Mouse (Mus musculus): ENCODE measurements at regions not wholly inside any gene's neighbourhood (a gene's known extent, or its start where the extent isn't known, plus 50 kb on each side); places are given as distances from the start of the nearest gene placed in this dataset.

DNA sequence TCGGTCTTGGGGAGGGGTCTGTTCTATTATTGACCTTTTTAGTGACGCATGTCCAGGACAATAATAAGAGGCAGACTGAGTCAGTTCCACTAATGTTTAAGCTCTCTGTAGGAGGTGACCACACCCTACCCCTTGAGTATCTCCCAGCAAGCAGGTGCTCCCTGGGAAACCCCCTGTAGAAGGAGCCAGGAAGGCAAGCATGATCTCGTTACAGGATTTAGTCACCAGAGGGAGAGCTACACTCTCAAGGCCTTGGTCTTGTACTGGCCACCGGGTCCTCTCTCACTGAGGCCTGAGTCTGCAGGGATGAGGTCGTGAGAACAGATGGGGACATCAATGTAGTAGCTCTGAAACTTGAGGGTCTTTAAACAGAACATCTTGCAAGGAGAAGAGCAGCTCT is 55.3 kb upstream of the Ccnd2 start:
- Histone ChIP-seq H3K4me3 (ENCODE audit: low read depth, low read length) (no peak overlapping the region), H3K4me1 (ENCODE audit: insufficient read depth, low read depth, low read length) (no peaks in the 10 kb centered on the region)
- DNase-seq (ENCODE audit: low spot score), result no peak

DNA sequence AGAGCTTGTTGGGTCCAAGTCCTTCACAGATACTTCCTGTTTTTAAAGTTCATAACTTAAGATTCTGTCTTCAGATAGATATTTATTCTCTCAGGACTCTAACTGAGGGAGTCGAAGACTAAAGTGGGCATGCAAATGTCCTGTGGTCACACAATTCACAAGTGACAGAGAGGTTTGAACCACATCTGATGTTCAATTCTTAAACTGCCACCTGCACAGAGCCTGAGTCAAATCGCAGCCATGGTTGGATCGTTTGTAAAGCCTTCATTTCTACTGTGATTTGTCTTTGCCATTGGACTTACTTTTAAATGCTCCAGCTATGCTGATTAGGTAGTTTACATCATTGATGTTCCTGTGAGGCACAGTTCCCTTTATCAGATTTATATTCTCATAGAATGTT is 61.4 kb upstream of the Ccnd2 start:
- Histone ChIP-seq H3K4me3 (ENCODE audit: low read depth, low read length) (no peak overlapping the region), H3K27me3 (ENCODE audit: insufficient read depth, low read length) (peaks cover 9% of the 10 kb centered on the region), H3K36me3 (replicated peaks) (no peaks in the 10 kb centered on the region), H3K4me1 (ENCODE audit: insufficient read depth, low read depth, low read length) (no peaks in the 10 kb centered on the region), H3K9me3 (replicated peaks) (no peaks in the 10 kb centered on the region)
- DNase-seq (ENCODE audit: low spot score) (no peak), ATAC-seq (ENCODE audit: extremely low read depth, insufficient number of reproducible peaks, low FRiP score, poor library complexity, severe bottlenecking) (no peak)
- TF ChIP-seq GATA2 (IDR thresholded peaks at IDR 0.05; ENCODE audit: borderline replicate concordance, low read depth, low read length), result no peak
- no peak for TF ChIP-seq GATA1 (IDR thresholded peaks at IDR 0.05; ENCODE audit: borderline replicate concordance, low read length)
- no peak for TF ChIP-seq POLR2AphosphoS5 (IDR thresholded peaks at IDR 0.05; ENCODE audit: insufficient replicate concordance, low read depth, low read length)
- no peak for TF ChIP-seq TAL1 (conservative IDR thresholded peaks at IDR 0.05; ENCODE audit: low read depth, low read length)
- no peak for TF ChIP-seq CTCF (IDR thresholded peaks at IDR 0.05; ENCODE audit: low read depth, low read length)

More for the DNA sequence above, 55.3 kb upstream of the Ccnd2 start:
- Histone ChIP-seq H3K27me3 (ENCODE audit: insufficient read depth, low read length) (no peaks in the 10 kb centered on the region; the same call in 1 of the 2 replicates), H3K36me3 (replicated peaks) (no peaks in the 10 kb centered on the region), H3K9me3 (replicated peaks) (no peaks in the 10 kb centered on the region)
- TF ChIP-seq CTCF (IDR thresholded peaks at IDR 0.05; ENCODE audit: low read depth, low read length) (no peak), GATA2 (IDR thresholded peaks at IDR 0.05; ENCODE audit: borderline replicate concordance, low read depth, low read length) (no peak), GATA1 (IDR thresholded peaks at IDR 0.05; ENCODE audit: borderline replicate concordance, low read length) (no peak), POLR2AphosphoS5 (IDR thresholded peaks at IDR 0.05; ENCODE audit: insufficient replicate concordance, low read depth, low read length) (no peak)
- no peak for ATAC-seq (ENCODE audit: extremely low read depth, insufficient number of reproducible peaks, low FRiP score, poor library complexity, severe bottlenecking)

DNA sequence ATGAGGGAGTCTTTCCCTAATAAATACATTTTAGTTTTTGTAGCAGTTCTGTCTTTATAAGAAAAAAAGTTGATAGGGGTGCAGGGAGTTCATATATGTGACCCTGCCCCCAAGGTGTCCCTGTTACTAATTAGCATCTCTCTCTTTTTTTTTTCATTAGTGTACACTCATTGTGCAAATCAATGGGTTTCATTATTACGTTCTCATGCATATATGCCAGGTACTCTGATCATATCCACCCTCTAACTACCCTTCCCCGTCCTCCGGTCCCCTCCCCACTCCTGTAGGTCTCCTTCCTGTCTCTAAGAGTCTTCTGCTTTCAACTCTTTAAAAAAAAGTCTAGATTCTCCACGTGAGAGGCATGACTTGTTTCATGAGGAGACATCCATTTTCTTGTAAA is 63.9 kb upstream of the Ccnd2 start:
- no peak overlapping the region for H3K4me3 ChIP-seq (ENCODE audit: low read depth, low read length)
- H3K9me3 ChIP-seq (replicated peaks), result no peaks in the 10 kb centered on the region
- ATAC-seq (ENCODE audit: extremely low read depth, insufficient number of reproducible peaks, low FRiP score, poor library complexity, severe bottlenecking) (no peak), DNase-seq (ENCODE audit: low spot score) (no peak)
- H3K4me1 ChIP-seq (ENCODE audit: insufficient read depth, low read depth, low read length), result no peaks in the 10 kb centered on the region; the same call in 1 of the 2 replicates
- H3K27me3 ChIP-seq (ENCODE audit: insufficient read depth, low read length), result peaks cover 19% of the 10 kb centered on the region
- H3K36me3 ChIP-seq (replicated peaks), result no peaks in the 10 kb centered on the region
- TF ChIP-seq POLR2AphosphoS5 (IDR thresholded peaks at IDR 0.05; ENCODE audit: insufficient replicate concordance, low read depth, low read length), result no peak
- no peak for TF ChIP-seq CTCF (IDR thresholded peaks at IDR 0.05; ENCODE audit: low read depth, low read length)
- no peak for TF ChIP-seq GATA2 (IDR thresholded peaks at IDR 0.05; ENCODE audit: borderline replicate concordance, low read depth, low read length)
- no peak for TF ChIP-seq GATA1 (IDR thresholded peaks at IDR 0.05; ENCODE audit: borderline replicate concordance, low read length)
- TF ChIP-seq TAL1 (conservative IDR thresholded peaks at IDR 0.05; ENCODE audit: low read depth, low read length), result no peak

DNA sequence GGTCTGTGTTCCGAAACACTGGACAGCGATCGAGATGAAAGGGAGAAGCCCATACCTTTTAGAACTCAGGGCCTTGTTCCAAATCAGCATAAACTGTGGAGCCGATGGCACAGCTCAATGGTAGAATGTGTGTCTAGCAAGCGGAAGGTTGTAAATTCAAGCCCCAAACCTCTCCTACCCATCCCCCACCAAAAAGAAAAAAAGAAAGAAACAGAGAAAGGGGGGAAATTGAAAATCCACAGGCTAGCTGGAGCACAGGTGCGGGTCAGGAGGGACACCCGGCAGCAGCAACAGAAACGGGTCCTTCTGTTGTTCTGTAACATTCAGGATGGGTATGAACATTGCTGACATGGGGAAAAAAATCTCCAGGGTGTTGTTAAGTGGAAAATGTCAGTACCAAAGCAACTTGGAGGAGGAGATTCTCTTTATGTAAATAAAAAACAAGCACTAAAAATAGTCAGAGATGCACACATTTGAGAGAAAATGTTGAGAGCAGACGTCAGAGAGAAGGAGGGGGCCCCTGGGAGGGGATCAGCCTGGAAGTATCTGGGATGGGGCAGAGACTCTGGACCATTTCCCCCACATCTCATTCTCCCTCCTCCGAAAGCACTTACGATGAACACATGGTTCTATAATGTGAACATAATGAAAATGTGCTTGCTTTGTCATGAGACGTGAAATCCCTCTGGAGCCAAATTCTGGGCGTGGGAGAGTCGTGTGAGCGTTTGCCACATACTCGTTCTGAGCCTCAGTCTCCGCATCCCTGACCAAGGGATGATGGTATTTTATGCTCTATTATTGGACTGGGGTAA is 66.8 kb upstream of the Ccnd2 start:
- no peak for ATAC-seq (ENCODE audit: extremely low read depth, insufficient number of reproducible peaks, low FRiP score, poor library complexity, severe bottlenecking)

DNA sequence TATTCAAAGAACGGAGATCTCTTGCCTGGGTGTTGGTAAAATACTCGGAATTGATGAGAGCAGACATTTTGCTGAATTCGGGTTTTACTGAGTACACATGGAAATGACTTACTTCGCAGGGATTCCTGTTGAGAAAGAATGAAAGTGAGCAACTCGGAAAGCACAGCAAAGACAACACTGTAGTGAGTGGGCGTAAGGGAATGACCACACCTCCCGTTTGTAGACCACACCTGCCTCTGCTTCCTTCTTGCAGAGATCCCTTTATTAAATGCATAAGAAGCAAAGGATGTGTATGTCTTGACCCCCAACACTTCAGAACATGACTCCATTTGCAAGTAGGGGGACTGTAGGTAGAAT is 67.4 kb upstream of the Ccnd2 start:
- Histone ChIP-seq H3K36me3 (replicated peaks) (no peaks in the 10 kb centered on the region), H3K27me3 (ENCODE audit: insufficient read depth, low read length) (peaks cover 30% of the 10 kb centered on the region), H3K9me3 (replicated peaks) (no peaks in the 10 kb centered on the region), H3K4me3 (ENCODE audit: low read depth, low read length) (no peak overlapping the region), H3K4me1 (ENCODE audit: insufficient read depth, low read depth, low read length) (no peaks in the 10 kb centered on the region; the same call in 1 of the 2 replicates)
- ATAC-seq (ENCODE audit: extremely low read depth, insufficient number of reproducible peaks, low FRiP score, poor library complexity, severe bottlenecking) (no peak), DNase-seq (ENCODE audit: low spot score) (no peak)
- no peak for TF ChIP-seq POLR2AphosphoS5 (IDR thresholded peaks at IDR 0.05; ENCODE audit: insufficient replicate concordance, low read depth, low read length)
- no peak for TF ChIP-seq GATA1 (IDR thresholded peaks at IDR 0.05; ENCODE audit: borderline replicate concordance, low read length)
- TF ChIP-seq GATA2 (IDR thresholded peaks at IDR 0.05; ENCODE audit: borderline replicate concordance, low read depth, low read length), result no peak
- TF ChIP-seq TAL1 (conservative IDR thresholded peaks at IDR 0.05; ENCODE audit: low read depth, low read length), result no peak
- no peak for TF ChIP-seq CTCF (IDR thresholded peaks at IDR 0.05; ENCODE audit: low read depth, low read length)

More for the DNA sequence above, 66.8 kb upstream of the Ccnd2 start:
- Histone ChIP-seq H3K9me3 (replicated peaks) (no peaks in the 10 kb centered on the region), H3K4me1 (ENCODE audit: insufficient read depth, low read depth, low read length) (no peaks in the 10 kb centered on the region; the same call in 1 of the 2 replicates), H3K4me3 (ENCODE audit: low read depth, low read length) (no peak overlapping the region), H3K27me3 (ENCODE audit: insufficient read depth, low read length) (peaks cover 30% of the 10 kb centered on the region), H3K36me3 (replicated peaks) (no peaks in the 10 kb centered on the region)
- no peak for DNase-seq (ENCODE audit: low spot score)
- TF ChIP-seq GATA2 (IDR thresholded peaks at IDR 0.05; ENCODE audit: borderline replicate concordance, low read depth, low read length) (no peak), GATA1 (IDR thresholded peaks at IDR 0.05; ENCODE audit: borderline replicate concordance, low read length) (no peak), TAL1 (conservative IDR thresholded peaks at IDR 0.05; ENCODE audit: low read depth, low read length) (no peak), CTCF (IDR thresholded peaks at IDR 0.05; ENCODE audit: low read depth, low read length) (no peak), POLR2AphosphoS5 (IDR thresholded peaks at IDR 0.05; ENCODE audit: insufficient replicate concordance, low read depth, low read length) (no peak)

DNA sequence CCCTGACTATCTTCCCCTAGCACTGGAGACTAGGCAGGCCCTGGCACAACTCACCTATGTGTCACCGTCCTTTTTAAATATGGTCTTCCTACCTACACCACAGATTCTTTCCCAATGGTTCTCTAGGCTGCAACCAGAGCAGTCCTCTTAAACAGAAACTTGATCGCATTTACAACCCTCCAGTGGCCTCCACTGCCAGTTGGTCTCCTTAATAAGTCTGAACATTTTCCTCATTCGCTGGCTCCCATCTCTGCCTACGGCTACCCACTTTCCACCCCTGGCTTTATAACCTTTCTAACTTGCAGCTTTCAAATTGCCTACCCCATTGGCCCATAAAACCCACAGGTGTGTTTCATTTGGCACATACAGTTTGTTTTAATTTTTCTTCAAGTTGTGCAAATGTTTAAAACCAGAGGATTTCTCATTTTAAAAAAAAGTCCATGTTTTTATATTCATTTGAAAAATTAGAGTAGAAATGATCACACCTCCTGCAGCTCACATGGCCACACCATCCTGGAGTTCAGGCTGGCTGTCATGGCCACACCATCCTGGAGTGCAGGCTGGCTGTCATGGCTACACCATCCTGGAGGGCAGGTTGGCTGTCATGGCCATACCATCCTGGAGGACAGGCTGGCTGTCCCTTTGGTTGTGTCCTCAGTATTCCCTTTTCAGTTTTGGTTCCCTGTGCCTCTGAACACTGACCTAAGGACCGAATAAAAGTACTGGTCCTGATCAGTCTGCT is 74.4 kb upstream of the Ccnd2 start:
- TF ChIP-seq POLR2AphosphoS5 (IDR thresholded peaks at IDR 0.05; ENCODE audit: insufficient replicate concordance, low read depth, low read length), result no peak
- TF ChIP-seq GATA2 (IDR thresholded peaks at IDR 0.05; ENCODE audit: borderline replicate concordance, low read depth, low read length), result no peak
- ATAC-seq (ENCODE audit: extremely low read depth, insufficient number of reproducible peaks, low FRiP score, poor library complexity, severe bottlenecking), result no peak
- Histone ChIP-seq H3K36me3 (replicated peaks) (no peaks in the 10 kb centered on the region), H3K9me3 (replicated peaks) (no peaks in the 10 kb centered on the region), H3K4me1 (ENCODE audit: insufficient read depth, low read depth, low read length) (no peaks in the 10 kb centered on the region), H3K4me3 (ENCODE audit: low read depth, low read length) (no peak overlapping the region), H3K27me3 (ENCODE audit: insufficient read depth, low read length) (peaks cover 18% of the 10 kb centered on the region)
- DNase-seq (ENCODE audit: low spot score), result no peak
